Mouse (Mus musculus): ENCODE data around the gene Pramel6.

DNA sequence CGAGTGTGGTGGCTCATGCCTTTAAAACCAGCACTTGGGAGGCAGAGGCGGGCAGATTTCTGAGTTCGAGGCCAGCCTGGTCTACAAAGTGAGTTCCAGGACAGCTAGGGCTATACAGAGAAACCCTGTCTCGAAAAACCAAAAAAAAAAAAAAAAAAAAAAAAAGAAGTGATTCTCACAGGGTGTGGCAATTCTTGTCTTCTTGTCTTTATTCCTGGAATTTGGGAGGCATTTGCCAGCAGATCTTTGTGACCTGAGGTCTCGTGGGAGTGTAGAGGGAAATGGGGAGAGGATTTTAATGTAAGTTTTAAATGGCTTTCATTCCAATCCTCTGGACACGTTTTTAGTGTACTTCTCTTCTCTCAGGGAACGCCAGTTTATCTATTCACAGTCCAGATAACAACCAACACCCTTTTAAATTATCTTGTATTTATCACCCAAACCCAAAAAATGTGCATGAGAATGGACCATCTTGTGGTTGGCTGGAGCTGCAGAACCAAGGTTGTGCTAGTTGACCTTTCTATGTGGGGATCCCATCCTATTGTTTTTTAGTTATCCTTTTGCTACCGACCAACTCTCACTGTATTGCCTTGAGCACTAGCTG, 9.2 kb downstream of the Pramel6 start:
- TF ChIP-seq HCFC1 (IDR thresholded peaks at IDR 0.05; ENCODE audit: borderline replicate concordance, insufficient read depth, low read length), result no peak
- no peak for TF ChIP-seq MAFK (IDR thresholded peaks at IDR 0.05; ENCODE audit: insufficient read depth, low read depth, low read length)
- TF ChIP-seq CHD2 (IDR thresholded peaks at IDR 0.05; ENCODE audit: low read depth, low read length), result peak; percentile 59

All from ES-E14 (cell line).